Comparison of ENCODE assay signal across 33 mouse cellular contexts in the genomic region with DNA sequence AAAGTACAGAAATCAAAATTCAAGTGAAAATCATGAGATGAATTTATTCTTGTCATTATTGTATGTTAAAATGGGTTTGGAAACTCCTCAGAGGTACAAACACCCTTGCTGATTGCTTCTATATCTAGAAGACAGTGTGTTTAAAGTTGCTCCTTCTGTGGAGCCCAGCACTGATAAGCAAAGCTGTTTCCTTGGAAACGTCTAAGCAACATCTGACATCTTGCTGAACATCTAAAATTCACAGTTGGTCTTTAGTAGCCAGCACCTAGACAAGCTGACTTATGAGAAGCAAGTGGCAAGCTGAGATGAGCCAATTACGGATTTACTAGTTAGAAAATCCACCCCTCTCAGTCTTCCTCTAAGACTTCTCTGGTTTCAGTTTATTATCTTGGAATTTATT.
DNase-seq lines count a peak whose midpoint lies in the region; ATAC-seq and TF ChIP-seq lines count a peak whose summit lies in the region.
"Had no signal": no experiment of that assay in that cellular context is flagged by ENCODE, and none has a peak within 500 bp of the region (broad histone marks: within the 10 kb centered on the region; RNA-seq: fewer than 3 reads in every experiment).

No protein-coding gene starts in this region.

- no peaks in the 10 kb centered on the region for H3K4me1 ChIP-seq in midbrain, postnatal 0 days (ENCODE audit: insufficient read depth, low read length)
- no peaks in the 10 kb centered on the region for H3K4me1 ChIP-seq in midbrain, embryonic 11.5 days (ENCODE audit: control insufficient read depth, insufficient read depth, low read length)
- H3K4me1 ChIP-seq: forebrain, embryonic 13.5 days; hindbrain, embryonic 13.5 days; limb, embryonic 13.5 days; lung, embryonic 15.5 days; megakaryocyte, embryonic 14.5 days; neural tube, embryonic 13.5 days had no signal

- H3K27ac ChIP-seq in midbrain, postnatal 0 days (ENCODE audit: low read depth, low read length), result no peak overlapping the region
- H3K27ac ChIP-seq in midbrain, embryonic 11.5 days (ENCODE audit: low read depth, low read length), result no peak overlapping the region
- H3K27ac ChIP-seq: forebrain, embryonic 13.5 days; gastrocnemius, adult 2 months; hindbrain, embryonic 13.5 days; kidney, postnatal 0 days; limb, embryonic 13.5 days; lung, embryonic 15.5 days; neural tube, embryonic 13.5 days had no signal

- H3K9ac ChIP-seq in midbrain, postnatal 0 days (replicated peaks; ENCODE audit: low read length, poor library complexity, severe bottlenecking), result no peak overlapping the region
- no peak overlapping the region for H3K9ac ChIP-seq in midbrain, embryonic 11.5 days (ENCODE audit: low read length)
- H3K9ac ChIP-seq: forebrain, embryonic 13.5 days; hindbrain, embryonic 13.5 days; limb, embryonic 13.5 days; lung, embryonic 15.5 days; neural tube, embryonic 13.5 days had no signal

- no peak for TF ChIP-seq CTCF in midbrain, postnatal 0 days (IDR thresholded peaks at IDR 0.05)

- peak; percentile 82 for ATAC-seq in frontal cortex, adult (ENCODE audit: low TSS enrichment)
- ATAC-seq in midbrain, postnatal 0 days (ENCODE audit: low FRiP score), result no peak
- no peak for ATAC-seq in midbrain, embryonic 11.5 days (ENCODE audit: low FRiP score)
- ATAC-seq: CD4-positive, CD25-positive, alpha-beta regulatory T cell, adult 4 months; forebrain, embryonic 13.5 days; intestine, embryonic 16.5 days had no signal

- no peaks in the 10 kb centered on the region for H3K27me3 ChIP-seq in midbrain, postnatal 0 days (ENCODE audit: insufficient read depth, low read length)
- no peaks in the 10 kb centered on the region for H3K27me3 ChIP-seq in midbrain, embryonic 11.5 days (ENCODE audit: control insufficient read depth, insufficient read depth, low read length)
- H3K27me3 ChIP-seq: forebrain, embryonic 13.5 days; hindbrain, embryonic 13.5 days; limb, embryonic 13.5 days; lung, embryonic 15.5 days; megakaryocyte, embryonic 14.5 days; neural tube, embryonic 13.5 days had no signal

- H3K36me3 ChIP-seq in midbrain, postnatal 0 days (ENCODE audit: insufficient read depth, low read length), result no peaks in the 10 kb centered on the region
- no peaks in the 10 kb centered on the region for H3K36me3 ChIP-seq in midbrain, embryonic 11.5 days (ENCODE audit: control insufficient read depth, insufficient read depth, low read length)
- H3K36me3 ChIP-seq: hindbrain, embryonic 13.5 days; limb, embryonic 13.5 days; lung, embryonic 15.5 days; neural tube, embryonic 13.5 days had no signal

- intact Hi-C loops in left cerebral cortex, postnatal 14 days (cut with DNase I), result no loop called here

- H3K4me2 ChIP-seq in midbrain, postnatal 0 days (ENCODE audit: low read depth, low read length, poor library complexity, severe bottlenecking), result no peak overlapping the region
- H3K4me2 ChIP-seq in midbrain, embryonic 11.5 days, result no peak overlapping the region
- H3K4me2 ChIP-seq: forebrain, embryonic 13.5 days; heart, embryonic 11.5 days; hindbrain, embryonic 13.5 days; limb, embryonic 13.5 days; liver, embryonic 11.5 days; lung, embryonic 15.5 days; neural tube, embryonic 13.5 days had no signal

- 49% methylated on average over 2 of the region's 2 CpGs for WGBS in midbrain, postnatal 0 days
- WGBS in midbrain, embryonic 11.5 days, result 64% methylated on average over 2 of the region's 2 CpGs

- DNase-seq in frontal cortex, postnatal 14 days (ENCODE audit: low spot score in 2 of 2), result no peak
- peak; percentile 7 to 48 for DNase-seq in left cerebral cortex, postnatal 14 days (ENCODE audit: low spot score in 2 of 2)
- DNase-seq in left cerebral cortex, adult 8-10 months (ENCODE audit: low spot score in 2 of 2), result no peak
- peak; percentile 14 for DNase-seq in midbrain, postnatal 0 days (ENCODE audit: low spot score)
- no peak for DNase-seq in midbrain, embryonic 11.5 days (ENCODE audit: low spot score, missing footprints)
- DNase-seq in telencephalon, adult 2 months (ENCODE audit: low read depth, low spot score), result peak; percentile 40
- DNase-seq: adrenal gland, postnatal 14 days; cerebellum, adult 2 months; cerebellum, postnatal 14 days; gastrocnemius, adult 2 months; gastrocnemius, postnatal 36 days; heart, adult 18-20 months; heart, postnatal 36 days; kidney, adult 8-10 months; kidney, postnatal 4 days; lung, postnatal 4 days; retina, postnatal 1 day; spleen, adult 18-20 months; thymus, adult 18-20 months; thymus, postnatal 36 days had no signal

- H3K9me3 ChIP-seq in midbrain, postnatal 0 days (ENCODE audit: low read length), result no peaks in the 10 kb centered on the region
- no peaks in the 10 kb centered on the region for H3K9me3 ChIP-seq in midbrain, embryonic 11.5 days (ENCODE audit: control insufficient read depth, low read length)
- H3K9me3 ChIP-seq: forebrain, embryonic 13.5 days; hindbrain, embryonic 13.5 days; limb, embryonic 13.5 days; lung, embryonic 15.5 days; megakaryocyte, embryonic 14.5 days; neural tube, embryonic 13.5 days had no signal

- no peak overlapping the region for H3K4me3 ChIP-seq in midbrain, postnatal 0 days (ENCODE audit: low read depth, low read length)
- no peak overlapping the region for H3K4me3 ChIP-seq in midbrain, embryonic 11.5 days (ENCODE audit: low read depth, low read length)
- H3K4me3 ChIP-seq: erythroblast, embryonic 14.5 days; forebrain, embryonic 13.5 days; gastrocnemius, adult 2 months; hindbrain, embryonic 13.5 days; limb, embryonic 13.5 days; lung, embryonic 15.5 days; megakaryocyte, embryonic 14.5 days; neural tube, embryonic 13.5 days had no signal

Comparison
In these comparisons a context has a peak if more than half of its experiments do, and no peak if none do; other contexts are left out.
1. DNase-seq: peak in left cerebral cortex, postnatal 14 days (2 of 2), midbrain, postnatal 0 days (single experiment) and telencephalon, adult 2 months (single experiment); none in frontal cortex, postnatal 14 days (0 of 2), left cerebral cortex, adult 8-10 months (0 of 2) and midbrain, embryonic 11.5 days (single experiment).